Mouse (Mus musculus) frontal cortex, postnatal 25 days (tissue): ENCODE results near the gene Csrp1.

ENCODE experiments used
- DNase-seq, 2 experiments: peaks; one replicate each; pipeline ENCODE4 v3.0.0; 2022; ENCODE audit warnings: low spot score in 2 of 2

Csrp1 gene

DNA sequence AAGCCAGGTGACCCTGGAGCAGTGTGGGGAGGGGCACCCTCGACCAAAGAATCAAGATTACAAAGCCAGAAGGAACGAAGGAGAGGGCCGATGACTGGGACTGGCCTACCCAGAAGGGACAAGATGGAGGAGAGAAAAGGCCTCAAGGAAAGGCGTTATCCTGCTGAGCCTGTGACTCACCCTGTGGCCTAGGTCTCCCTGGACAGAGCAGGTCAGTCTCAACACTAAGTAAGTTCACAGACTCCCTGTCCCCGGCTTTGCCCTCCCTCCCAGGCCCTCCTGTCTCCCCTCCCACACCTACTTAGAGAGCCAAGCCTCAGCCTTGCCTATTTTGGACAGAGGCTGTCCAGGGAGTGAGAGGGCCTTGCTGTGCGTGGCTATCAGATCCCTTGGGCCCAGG is at the start of gene Csrp1:
TSS of gene Csrp1 (plus strand) at position 79 of the 400 bp plus-strand sequence.
- DNase-seq: no peak

- peak; percentile 60 to 80 for DNase-seq
Observed at GRCm38 (mm10) chr1:135670397-135671130, 49.3 kb upstream of the Csrp1 start.

GRCm38 (mm10) chr1:135671406-135671805 is 48.5 kb upstream of the Csrp1 start:
- no peak for DNase-seq

DNA sequence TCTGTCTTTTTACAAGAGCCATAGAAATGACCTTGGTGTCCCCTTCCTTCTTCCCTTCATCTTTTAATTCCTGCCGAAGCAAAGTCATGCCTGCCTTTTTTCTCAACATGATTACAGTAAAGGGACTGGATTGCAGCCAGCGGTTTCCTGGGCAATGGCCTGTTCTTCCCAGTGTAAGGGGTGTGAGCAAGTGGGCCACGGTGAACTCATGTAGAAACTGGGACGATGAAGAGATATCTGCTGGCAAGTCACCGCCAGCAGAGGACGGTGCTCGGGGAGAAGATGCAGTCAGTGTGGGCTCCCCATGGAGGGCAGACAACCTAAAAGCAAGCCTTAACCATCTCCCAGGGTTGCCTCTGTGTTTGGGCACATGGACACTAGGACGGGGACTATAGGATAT is 47.9 kb upstream of the Csrp1 start:
- no peak for DNase-seq

DNA sequence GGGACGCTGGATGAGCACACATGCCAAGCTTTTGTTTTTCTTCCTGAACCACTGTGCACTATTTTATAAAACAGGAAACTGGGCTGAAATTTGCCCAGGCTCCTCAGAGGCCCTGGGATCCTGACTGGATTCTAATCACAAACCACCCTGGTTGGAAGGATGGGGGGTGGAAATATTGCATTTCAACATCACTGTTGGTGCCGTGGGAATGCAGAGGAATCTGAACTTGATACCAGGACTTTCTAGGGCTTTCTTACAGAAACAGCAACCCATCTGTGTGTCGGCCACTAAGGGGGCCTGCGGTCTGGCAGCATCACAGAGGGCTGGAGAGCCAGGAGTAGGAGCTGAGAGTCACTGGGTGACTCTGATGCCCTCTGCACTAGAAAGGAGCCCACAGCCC is 47.5 kb upstream of the Csrp1 start:
- no peak for DNase-seq

DNA sequence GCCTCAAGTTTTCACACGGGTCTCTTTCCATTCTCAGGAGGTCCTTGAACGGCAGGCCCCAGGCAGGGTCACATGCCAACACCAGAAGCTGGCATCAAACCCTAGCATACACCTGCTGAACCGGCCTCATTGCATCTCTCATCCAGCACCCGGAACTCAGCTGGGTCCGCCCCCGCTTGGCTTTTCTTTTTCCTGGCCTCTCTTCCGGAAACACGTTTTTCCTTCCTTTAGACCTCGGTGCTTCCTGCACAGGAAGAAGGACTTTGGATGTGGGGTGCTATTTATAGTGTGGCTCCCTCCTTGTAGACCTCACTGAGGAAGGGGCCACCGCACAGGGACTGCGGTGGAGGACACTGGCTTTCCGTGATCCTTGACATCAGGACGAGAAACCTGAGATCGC is 46.4 kb upstream of the Csrp1 start:
- DNase-seq: no peak

GRCm38 (mm10) chr1:135675449-135676129 is 44.3 kb upstream of the Csrp1 start:
- no peak for DNase-seq

GRCm38 (mm10) chr1:135676247-135676646 is 43.6 kb upstream of the Csrp1 start:
- DNase-seq: no peak

GRCm38 (mm10) chr1:135676938-135677682 is 42.8 kb upstream of the Csrp1 start:
- DNase-seq: no peak

- no peak for DNase-seq
Observed at GRCm38 (mm10) chr1:135678145-135678544, 41.7 kb upstream of the Csrp1 start.

DNA sequence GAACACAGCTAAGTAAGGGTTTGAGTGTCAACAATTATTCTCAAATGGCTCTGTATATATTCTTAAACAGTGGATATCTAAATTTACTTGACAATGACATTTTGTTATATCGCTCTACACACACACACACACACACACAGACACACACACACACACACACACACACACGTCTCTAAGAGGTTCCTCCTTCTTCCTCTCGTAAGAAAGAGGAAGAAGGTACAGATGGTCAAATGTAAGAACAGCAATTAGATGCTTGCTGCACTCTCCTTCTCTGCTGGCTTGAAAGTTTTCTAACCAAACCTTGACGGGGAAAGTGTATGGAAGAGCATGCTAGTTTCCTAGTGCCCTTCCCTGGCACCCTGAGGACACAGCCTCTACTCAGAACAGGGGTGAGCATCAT is 39.1 kb upstream of the Csrp1 start:
- DNase-seq: no peak

DNA sequence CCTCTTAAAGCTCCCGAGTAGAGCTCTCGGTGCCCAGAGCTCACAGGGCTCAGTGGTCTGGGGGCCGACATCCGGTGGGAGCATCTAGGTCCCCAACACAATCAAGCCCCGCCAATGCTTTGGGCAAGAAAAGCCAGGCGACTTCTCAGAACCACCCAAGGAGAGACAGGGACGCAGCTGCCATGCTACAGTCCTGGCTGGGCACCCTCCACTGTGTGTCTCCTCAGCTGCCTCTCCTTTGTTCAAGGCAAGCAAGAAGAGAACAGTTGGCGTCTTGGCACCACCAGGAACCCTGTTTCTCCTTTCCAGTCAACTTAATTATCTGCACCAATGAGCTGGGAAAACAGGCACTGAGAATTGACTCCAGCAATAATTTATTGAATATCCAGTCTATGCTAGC is 38.7 kb upstream of the Csrp1 start:
- no peak for DNase-seq

DNA sequence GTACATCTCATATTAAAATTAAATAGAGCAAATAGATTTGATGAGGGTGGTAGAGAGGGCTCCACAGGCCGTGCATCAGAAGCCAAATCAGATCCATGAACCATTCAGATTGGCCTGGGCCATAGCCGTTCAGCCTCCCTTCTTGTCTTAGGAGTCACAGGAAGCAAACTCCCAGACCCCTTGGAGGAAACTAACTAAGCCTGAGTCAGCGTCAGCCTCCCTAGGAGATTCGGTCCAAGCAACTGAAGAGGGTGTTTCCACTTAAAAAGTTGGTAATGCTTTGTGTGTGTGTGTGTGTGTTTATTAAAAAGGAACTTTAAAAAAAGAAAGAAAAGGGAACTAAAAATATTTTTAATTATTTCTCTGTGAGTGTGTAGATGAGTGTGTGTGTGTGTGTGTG is 35.0 kb upstream of the Csrp1 start:
- DNase-seq: no peak

- no peak for DNase-seq
Observed at GRCm38 (mm10) chr1:135685316-135685715, 34.5 kb upstream of the Csrp1 start.

GRCm38 (mm10) chr1:135686792-135687510 is 32.9 kb upstream of the Csrp1 start:
- no peak for DNase-seq

GRCm38 (mm10) chr1:135687771-135688492 is 31.9 kb upstream of the Csrp1 start:
- no peak for DNase-seq

DNA sequence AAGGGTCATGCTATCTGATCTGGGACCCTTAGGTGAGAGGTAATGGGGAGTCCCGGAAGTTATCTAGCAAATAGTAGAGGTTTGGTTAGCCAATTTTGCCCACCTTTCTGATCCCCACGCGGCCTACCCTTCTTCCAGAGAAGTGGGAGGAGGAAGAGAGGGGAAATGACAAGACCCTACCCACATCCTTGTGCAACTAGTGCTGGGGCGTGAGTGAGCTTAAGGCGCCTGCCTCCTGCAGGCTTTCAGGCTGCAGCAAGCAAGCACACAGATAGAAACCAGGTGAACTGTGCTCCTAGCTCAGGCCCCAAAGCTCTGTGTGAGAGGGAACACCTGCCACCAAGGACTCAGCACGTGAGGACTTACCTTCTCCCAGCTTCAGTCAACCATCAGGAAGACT is 31.2 kb upstream of the Csrp1 start:
- DNase-seq: no peak

- DNase-seq: no peak
Observed at GRCm38 (mm10) chr1:135690784-135691416, 29.0 kb upstream of the Csrp1 start.

DNA sequence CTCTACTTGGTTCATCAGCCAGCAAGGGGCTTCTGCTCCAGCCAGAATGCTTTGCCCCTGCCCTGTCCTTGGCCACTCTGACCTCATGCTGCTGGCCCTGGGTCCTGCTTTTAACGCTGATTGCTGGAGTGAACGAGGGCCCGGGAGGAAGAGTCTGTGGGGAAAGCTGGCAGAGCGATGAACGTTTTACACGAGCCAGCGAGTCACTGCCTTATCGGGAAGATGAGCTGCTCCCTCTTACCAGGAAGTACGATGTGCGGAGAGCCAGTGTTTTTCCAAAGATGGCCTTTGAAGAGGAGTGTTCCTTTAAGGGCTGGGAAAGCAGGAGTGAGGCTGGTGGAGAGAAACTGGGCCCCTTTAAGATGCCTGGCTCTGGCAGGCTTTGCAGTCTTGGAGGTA is 28.4 kb upstream of the Csrp1 start:
- DNase-seq: no peak

- no peak for DNase-seq
Observed at GRCm38 (mm10) chr1:135694181-135694580, 25.7 kb upstream of the Csrp1 start.

GRCm38 (mm10) chr1:135697462-135697861 is 22.4 kb upstream of the Csrp1 start:
- no peak for DNase-seq
